In the genomic region with DNA sequence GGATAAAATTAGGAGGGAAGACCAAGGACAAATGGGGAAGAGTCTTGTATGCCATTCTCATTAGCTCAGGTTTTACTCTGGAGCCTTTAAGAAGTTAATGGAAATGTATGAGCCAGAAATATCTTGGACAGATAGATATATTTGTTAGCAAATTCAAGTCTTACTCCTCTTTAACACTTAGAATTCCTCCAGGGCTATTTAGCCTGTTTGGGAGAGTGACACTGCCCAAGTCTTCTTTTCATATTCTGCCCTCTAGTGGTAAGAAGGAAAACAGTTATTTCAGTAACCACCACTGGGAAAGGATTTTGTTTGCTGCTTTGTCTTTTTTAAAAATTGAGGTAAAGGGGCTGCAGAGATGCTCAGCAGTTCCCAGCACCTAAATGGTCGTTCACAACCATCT, we compare ENCODE assay signal across 8 mouse cellular contexts. TPM values are rescaled to one million over a fixed set of nuclear protein-coding genes. Genes with fewer than 3 reads are reported as not detected.
DNase-seq lines count a peak whose midpoint lies in the region; ATAC-seq and TF ChIP-seq lines count a peak whose summit lies in the region.

No protein-coding gene starts in this region.

- H3K27ac ChIP-seq in gastrocnemius, adult 2 months: no peak overlapping the region
- peak overlapping the region; percentile 41; the same call in 1 of the 2 replicates for H3K27ac ChIP-seq in liver, embryonic 13.5 days

- H3K27me3 ChIP-seq in liver, embryonic 13.5 days: 0 out of 2 replicates have a peak, but pooled peaks cover 8% of the 10 kb centered on the region

- WGBS in liver, embryonic 13.5 days (ENCODE audit: insufficient replicate concordance): 0% methylated on average over 1 of the region's 1 CpGs

- no peak overlapping the region for H3K4me3 ChIP-seq in gastrocnemius, adult 2 months
- H3K4me3 ChIP-seq in liver, embryonic 13.5 days (replicated peaks): no peak overlapping the region

- DNase-seq in gastrocnemius, adult 2 months: no peak
- DNase-seq in gastrocnemius, adult 18-20 months (ENCODE audit: low spot score): no peak
- DNase-seq in 3134 (ENCODE audit: extremely low read depth, insufficient read length, low spot score): peak; percentile 41
- peak; percentile 67 for DNase-seq in adipocyte (ENCODE audit: low spot score)
- no peak for DNase-seq in liver, embryonic 13.5 days
- no peak for DNase-seq in left cerebral cortex, adult 18-20 months (ENCODE audit: low spot score in 2 of 2)
- DNase-seq in spleen, adult 18-20 months: no peak

- H3K4me1 ChIP-seq in liver, embryonic 13.5 days (replicated peaks): peaks cover 52% of the 10 kb centered on the region

- no peaks in the 10 kb centered on the region for H3K9me3 ChIP-seq in liver, embryonic 13.5 days (replicated peaks)

- H3K36me3 ChIP-seq in liver, embryonic 13.5 days: no peaks in the 10 kb centered on the region

- no peak overlapping the region for H3K9ac ChIP-seq in liver, embryonic 13.5 days

- no peak for ATAC-seq in liver, embryonic 13.5 days (ENCODE audit: low read depth)
- no peak for ATAC-seq in megakaryocyte-erythroid progenitor cell, adult 5-6 weeks (replicated peaks; ENCODE audit: low FRiP score, low TSS enrichment, poor library complexity, severe bottlenecking)

- TF ChIP-seq CTCF in gastrocnemius, adult 2 months (IDR thresholded peaks at IDR 0.05): peak; percentile 85

- peak overlapping the region; percentile 62 for H3K4me2 ChIP-seq in liver, embryonic 13.5 days

- intact Hi-C loops in gastrocnemius, adult 2 months (cut with DNase I): loop anchor here (2.0 to 10.0 kb wide), 3 partner anchors 21 to 315 kb away; no protein-coding TSS in a partner anchor

RNA-seq across cellular contexts. Expression of a gene that starts 21.9 kb away (rescaled TPM):
- 10 to 100 TPM; 37.7 to 48.4 TPM for total RNA-seq in gastrocnemius, adult 2 months (2021)
- total RNA-seq in gastrocnemius, adult 18-20 months (2021): 10 to 100 TPM; 37.1 to 41.8 TPM
- polyA plus RNA-seq in liver, embryonic 13.5 days (2015; fragmentation: Nextera tagmentation; extraction: Ambion mirVana): 4.7 and 6.0 TPM in 2 replicates
- 15.4 and 20.3 TPM in 2 replicates for total RNA-seq in megakaryocyte-erythroid progenitor cell, adult 5-6 weeks (2014; fragmentation: Nextera tagmentation)
- total RNA-seq in megakaryocyte-erythroid progenitor cell, adult 5-6 weeks (2017): 28.9 and 39.6 TPM in 2 replicates
- 100 to 1,000 TPM in 1 of 2 experiments, 10 to 100 TPM in 1; 98.1 to 102 TPM for total RNA-seq in left cerebral cortex, adult 18-20 months (2021)

RNA-seq across cellular contexts. Expression of a gene that starts 56.5 kb away (rescaled TPM):
- 10 to 100 TPM; 36.9 to 43.8 TPM for total RNA-seq in gastrocnemius, adult 2 months (2021)
- 10 to 100 TPM; 32.4 to 40.8 TPM for total RNA-seq in gastrocnemius, adult 18-20 months (2021)
- polyA plus RNA-seq in liver, embryonic 13.5 days (2015; fragmentation: Nextera tagmentation; extraction: Ambion mirVana): 2.2 TPM in 2 replicates
- 60.0 and 67.4 TPM in 2 replicates for total RNA-seq in megakaryocyte-erythroid progenitor cell, adult 5-6 weeks (2014; fragmentation: Nextera tagmentation)
- total RNA-seq in megakaryocyte-erythroid progenitor cell, adult 5-6 weeks (2017): 78.5 and 79.1 TPM in 2 replicates
- total RNA-seq in left cerebral cortex, adult 18-20 months (2021): 10 to 100 TPM; 66.4 to 68.7 TPM

Comparison
In these comparisons a context has a peak if more than half of its experiments do, and no peak if none do; other contexts are left out.
1. DNase-seq: peak in 3134 (single experiment) and adipocyte (single experiment); none in gastrocnemius, adult 2 months (single experiment), gastrocnemius, adult 18-20 months (single experiment), liver, embryonic 13.5 days (single experiment), left cerebral cortex, adult 18-20 months (0 of 2) and spleen, adult 18-20 months (0 of 2).